Mouse (Mus musculus): ENCODE data around the gene Atad1.

- TF ChIP-seq CTCF (IDR thresholded peaks at IDR 0.05; ENCODE audit: borderline replicate concordance, extremely low read depth, insufficient read depth, insufficient read length) = no peak
- TF ChIP-seq POLR2A (IDR thresholded peaks at IDR 0.05; ENCODE audit: borderline replicate concordance, extremely low read depth, insufficient read depth, insufficient read length, poor library complexity, severe bottlenecking) = no peak
These were observed 101.2 kb downstream of the Atad1 start for GRCm38 (mm10) chr19:32638276-32638903.
